Mouse (Mus musculus): ENCODE measurements at regions not wholly inside any gene's neighbourhood (a gene's known extent, or its start where the extent isn't known, plus 50 kb on each side); places are given as distances from the start of the nearest gene placed in this dataset.

DNA sequence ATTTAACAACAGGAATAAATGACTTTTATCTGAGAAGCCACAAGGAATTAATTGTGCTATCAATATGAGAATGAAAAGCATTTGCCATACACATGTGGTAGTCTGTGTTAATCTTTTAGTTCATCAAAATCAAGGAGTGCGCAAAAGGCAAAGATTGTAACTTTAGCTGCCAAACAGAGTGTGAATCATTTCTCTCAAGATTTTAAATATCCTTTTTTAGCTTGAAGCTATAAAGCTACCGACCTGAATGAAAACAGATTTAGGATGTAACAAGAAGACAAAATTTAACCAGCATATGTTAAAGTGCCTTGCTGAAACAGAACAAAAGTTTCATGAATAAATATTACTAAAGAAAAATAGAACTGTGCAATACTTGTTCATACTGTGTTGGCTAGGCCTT lies 133.3 kb upstream of the Cdh10 start:
- DNase-seq (ENCODE audit: low spot score in 2 of 2) = no peak

DNA sequence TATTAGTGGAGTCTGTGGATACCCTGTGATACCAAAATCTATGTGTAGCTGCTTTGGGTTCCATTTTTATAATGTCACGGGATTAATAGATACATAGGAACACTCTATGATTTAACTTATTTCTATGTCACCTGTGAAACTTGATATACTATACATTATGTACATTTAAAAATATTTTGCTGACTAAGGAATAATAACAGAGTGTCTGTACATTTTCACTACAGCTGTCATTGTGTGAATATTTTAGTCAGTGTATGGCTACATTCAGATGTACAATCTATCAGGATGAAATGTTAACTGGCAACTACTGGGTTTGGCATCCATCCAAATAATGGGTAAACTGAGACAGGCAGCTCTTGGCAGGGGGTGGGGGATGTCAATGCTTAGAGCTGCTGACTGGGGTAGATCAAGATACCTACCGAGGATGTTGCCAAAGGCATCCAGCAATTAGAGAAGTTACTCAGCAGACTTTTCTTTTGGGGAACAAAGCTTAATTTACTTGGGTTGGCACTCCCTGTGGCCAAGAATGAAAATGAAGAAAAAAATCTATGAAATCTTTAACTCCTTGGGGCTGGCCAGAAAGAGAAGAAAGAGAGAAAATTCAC lies 122.0 kb upstream of the Cdh10 start:
- no peak for DNase-seq (ENCODE audit: low spot score in 2 of 2)

DNA sequence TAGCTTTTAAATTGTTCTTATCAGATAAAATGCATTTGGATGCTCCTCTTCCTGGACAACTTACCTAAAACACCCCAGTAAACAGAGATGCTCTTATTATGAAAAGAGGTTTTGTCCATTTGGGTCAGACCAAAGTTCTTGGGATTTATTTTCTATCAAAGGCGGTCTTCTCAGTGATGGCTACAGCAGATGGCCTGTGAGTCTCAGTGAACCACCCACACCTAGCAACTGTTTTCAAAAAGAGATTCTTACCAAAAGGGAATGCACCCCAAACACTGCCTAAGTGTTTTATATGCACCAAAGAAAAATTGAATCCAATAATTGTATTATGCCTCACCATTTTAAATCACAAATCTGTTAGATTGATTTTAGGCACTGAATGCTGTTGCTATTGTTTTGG lies 74.5 kb upstream of the Cdh10 start:
- no peak for DNase-seq (ENCODE audit: low spot score in 2 of 2)

DNA sequence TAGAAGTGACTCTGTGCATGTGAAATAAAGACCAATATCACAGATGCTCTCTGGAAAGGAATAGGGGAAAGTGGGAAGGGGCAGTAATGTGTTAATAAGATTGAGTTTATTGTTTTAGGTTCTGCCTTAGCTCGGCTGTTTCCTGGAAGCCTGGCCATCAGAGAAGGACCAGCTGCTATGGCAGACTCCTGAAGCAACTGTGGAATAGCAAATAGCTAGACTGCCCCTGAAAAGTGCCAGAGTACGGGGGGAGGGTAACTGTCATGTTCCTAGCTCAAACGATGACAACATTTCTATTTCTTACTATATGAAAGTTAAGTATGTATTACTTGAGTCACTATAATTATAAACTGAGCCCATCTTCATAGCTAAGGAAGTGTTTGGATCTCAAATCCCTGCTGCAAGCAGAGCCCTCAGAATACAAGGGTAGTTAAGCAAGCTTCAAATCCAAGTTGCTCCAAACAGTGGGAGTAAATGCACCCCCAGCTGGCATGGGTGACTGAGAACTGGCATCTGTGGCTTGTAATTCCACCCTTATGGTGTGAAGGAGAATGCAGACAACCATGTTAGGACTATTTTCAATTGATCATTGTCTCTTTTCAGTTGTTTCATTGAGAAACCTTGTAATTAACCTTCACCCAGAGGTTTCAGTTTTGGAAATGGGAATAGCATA lies 70.0 kb upstream of the Cdh10 start:
- peak; percentile 7 to 17 for DNase-seq (ENCODE audit: low spot score in 2 of 2)
